Mouse (Mus musculus) liver, embryonic 12.5 days (tissue): ENCODE measurements around the gene F13b. TPM values are rescaled to one million over a fixed set of nuclear protein-coding genes. Genes with fewer than 3 reads are reported as not detected.

Source experiments
- ATAC-seq: fragments of 200-750 bp; cut with Nextera tagmentation; 2 replicates; pipeline ENCODE4 v1.8.0; 2017; ENCODE audit warnings: moderate number of reproducible peaks, mild to moderate bottlenecking, moderate library complexity
- H3K27ac ChIP-seq: fragments of 300-500 bp; sonication (generic); 2 replicates; pipeline ENCODE4 v1.5.1; 2016; ENCODE audit warnings: mild to moderate bottlenecking
- H3K27me3 ChIP-seq: fragments of 300-500 bp; sonication (generic); replicated peaks from 2 replicates; pipeline ENCODE4 v1.6.1; 2016; ENCODE audit warnings: mild to moderate bottlenecking, moderate library complexity
- H3K36me3 ChIP-seq: fragments of 300-500 bp; sonication (generic); 2 replicates; pipeline ENCODE4 v1.6.1; 2016; ENCODE audit warnings: mild to moderate bottlenecking, moderate library complexity
- H3K4me1 ChIP-seq: fragments of 300-500 bp; sonication (generic); 2 replicates; pipeline ENCODE4 v1.6.1; 2016
- H3K4me2 ChIP-seq: fragments of 300-500 bp; sonication (generic); 2 replicates; pipeline ENCODE4 v1.6.1; 2016; ENCODE audit warnings: mild to moderate bottlenecking, moderate library complexity
- H3K4me3 ChIP-seq: fragments of 300-500 bp; sonication (generic); 2 replicates; pipeline ENCODE4 v1.5.1; 2016; ENCODE audit warnings: mild to moderate bottlenecking, moderate library complexity
- H3K9ac ChIP-seq: fragments of 300-500 bp; sonication (generic); 2 replicates; pipeline ENCODE4 v1.6.1; 2016; ENCODE audit warnings: mild to moderate bottlenecking, moderate library complexity
- H3K9me3 ChIP-seq: fragments of 300-500 bp; sonication (generic); replicated peaks from 2 replicates; pipeline ENCODE4 v1.6.1; 2016; ENCODE audit warnings: mild to moderate bottlenecking, moderate library complexity
- WGBS: fragments of 180-500 bp; shearing (Covaris S2); methylation state at CpG from one replicate; pipeline ENCODE4 v1.1.7; 2016; ENCODE audit not compliant: insufficient replicate concordance; 5-methylcytosine and 5-hydroxymethylcytosine counted together
- polyA plus RNA-seq: library from polyadenylated mRNA; unstranded; fragments of >200 nt; fragmentation: Nextera tagmentation; extraction: Ambion mirVana; gene quantifications from 2 replicates; pipeline ENCODE4 v1.2.1, GENCODE M21; 2016

F13b gene
- 3.6 and 3.8 TPM in 2 replicates for polyA plus RNA-seq

- H3K4me3 ChIP-seq: no peak within 1 kb of the TSS
- 0 out of 2 replicates have a peak, but pooled peaks have one; percentile 30 for ATAC-seq
- 67% methylated on average over 3 of the region's 3 CpGs for WGBS
- H3K27ac ChIP-seq: no peak within 1 kb of the TSS
- H3K4me2 ChIP-seq: no peak within 1 kb of the TSS
- H3K9me3 ChIP-seq: no peaks in the 10 kb centered on the region
- H3K4me1 ChIP-seq: no peaks in the 10 kb centered on the region
- H3K36me3 ChIP-seq: 0 out of 2 replicates have a peak, but pooled peaks cover under 1% of the 10 kb centered on the region
- H3K9ac ChIP-seq: no peak within 1 kb of the TSS
- H3K27me3 ChIP-seq: no peaks in the 10 kb centered on the region
Observed at GRCm38 (mm10) chr1:139501258-139501752, at the start of gene F13b. Gene F13b, plus strand, starts transcription at chr1:139501702.

GRCm38 (mm10) chr1:139454340-139455225, 46.9 kb upstream of the F13b start, which contains the start of gene Aspm:
Gene Aspm, plus strand, starts transcription at chr1:139454772.
- peaks cover 33% of the 10 kb centered on the region for H3K4me1 ChIP-seq
- H3K9me3 ChIP-seq: no peaks in the 10 kb centered on the region
- WGBS: under 1% methylated on average over 63 of the region's 65 CpGs
- peak; percentile 97 for ATAC-seq
- H3K4me3 ChIP-seq: peak within 1 kb of the TSS; percentile 93
- H3K36me3 ChIP-seq: peaks cover 28% of the 10 kb centered on the region
- H3K27ac ChIP-seq: peak within 1 kb of the TSS; percentile 92
- peak within 1 kb of the TSS; percentile 91 for H3K9ac ChIP-seq
- H3K27me3 ChIP-seq: no peaks in the 10 kb centered on the region
- H3K4me2 ChIP-seq: peak within 1 kb of the TSS; percentile 75

GRCm38 (mm10) chr1:139455226-139455869, 46.2 kb upstream of the F13b start:
- WGBS: 1% methylated on average over 17 of the region's 17 CpGs

GRCm38 (mm10) chr1:139460807-139461206, 40.7 kb upstream of the F13b start:
- no peak overlapping the region for H3K27ac ChIP-seq
- no peaks in the 10 kb centered on the region for H3K27me3 ChIP-seq
- H3K4me2 ChIP-seq: peak overlapping the region; percentile 22; the same call in 1 of the 2 replicates
- 70% methylated on average over 5 of the region's 5 CpGs for WGBS
- peaks cover 41% of the 10 kb centered on the region for H3K4me1 ChIP-seq
- peak overlapping the region; percentile 39; the same call in 1 of the 2 replicates for H3K9ac ChIP-seq
- no peak for ATAC-seq
- H3K9me3 ChIP-seq: no peaks in the 10 kb centered on the region
- no peak overlapping the region; the same call in 1 of the 2 replicates for H3K4me3 ChIP-seq
- H3K36me3 ChIP-seq: peaks cover 84% of the 10 kb centered on the region

More at GRCm38 (mm10) chr1:139455226-139455869, 46.2 kb upstream of the F13b start:
- peak; percentile 65 for ATAC-seq
- no peaks in the 10 kb centered on the region for H3K9me3 ChIP-seq
- peak overlapping the region; percentile 75 for H3K4me2 ChIP-seq
- peak overlapping the region; percentile 92 for H3K27ac ChIP-seq
- H3K4me1 ChIP-seq: peaks cover 34% of the 10 kb centered on the region
- no peaks in the 10 kb centered on the region for H3K27me3 ChIP-seq
- peak overlapping the region; percentile 91 for H3K9ac ChIP-seq
- H3K36me3 ChIP-seq: peaks cover 33% of the 10 kb centered on the region
- peak overlapping the region; percentile 93 for H3K4me3 ChIP-seq

GRCm38 (mm10) chr1:139465936-139466335, 35.6 kb upstream of the F13b start:
- peaks cover 86% of the 10 kb centered on the region for H3K36me3 ChIP-seq
- peaks cover 15% of the 10 kb centered on the region for H3K4me1 ChIP-seq
- no peaks in the 10 kb centered on the region for H3K9me3 ChIP-seq
- ATAC-seq: peak; percentile 94
- H3K4me3 ChIP-seq: no peak overlapping the region
- H3K27ac ChIP-seq: peak overlapping the region; percentile 48; the same call in 1 of the 2 replicates
- H3K9ac ChIP-seq: peak overlapping the region; percentile 28
- no peaks in the 10 kb centered on the region for H3K27me3 ChIP-seq
- H3K4me2 ChIP-seq: peak overlapping the region; percentile 49
- WGBS: 53% methylated on average over 11 of the region's 11 CpGs

- Histone ChIP-seq H3K9ac (no peak overlapping the region), H3K4me3 (no peak overlapping the region), H3K27ac (no peak overlapping the region), H3K36me3 (peaks cover 96% of the 10 kb centered on the region), H3K4me2 (no peak overlapping the region), H3K9me3 (no peaks in the 10 kb centered on the region), H3K4me1 (no peaks in the 10 kb centered on the region), H3K27me3 (no peaks in the 10 kb centered on the region)
- ATAC-seq: no peak
- 94% methylated on average over 11 of the region's 11 CpGs for WGBS
Observed at GRCm38 (mm10) chr1:139478898-139479297, 22.6 kb upstream of the F13b start.

- no peak overlapping the region for H3K4me3 ChIP-seq
- H3K4me2 ChIP-seq: no peak overlapping the region
- 90% methylated on average over 8 of the region's 8 CpGs for WGBS
- no peak overlapping the region for H3K9ac ChIP-seq
- H3K27ac ChIP-seq: no peak overlapping the region
- H3K36me3 ChIP-seq: peaks cover 96% of the 10 kb centered on the region
- no peak for ATAC-seq
- no peaks in the 10 kb centered on the region for H3K4me1 ChIP-seq
- H3K9me3 ChIP-seq: no peaks in the 10 kb centered on the region
- no peaks in the 10 kb centered on the region for H3K27me3 ChIP-seq
Observed at GRCm38 (mm10) chr1:139480246-139480645, 21.3 kb upstream of the F13b start.

GRCm38 (mm10) chr1:139481146-139481545, 20.4 kb upstream of the F13b start:
- Histone ChIP-seq H3K9ac (no peak overlapping the region), H3K27me3 (no peaks in the 10 kb centered on the region), H3K4me2 (no peak overlapping the region), H3K9me3 (no peaks in the 10 kb centered on the region), H3K36me3 (peaks cover 95% of the 10 kb centered on the region), H3K27ac (no peak overlapping the region), H3K4me1 (no peaks in the 10 kb centered on the region), H3K4me3 (no peak overlapping the region)
- ATAC-seq: no peak
- WGBS: 84% methylated on average over 4 of the region's 4 CpGs

- H3K9me3 ChIP-seq: no peaks in the 10 kb centered on the region
- no peak overlapping the region for H3K9ac ChIP-seq
- no peak overlapping the region for H3K4me3 ChIP-seq
- no peaks in the 10 kb centered on the region for H3K4me1 ChIP-seq
- ATAC-seq: no peak
- no peak overlapping the region for H3K27ac ChIP-seq
- peaks cover 63% of the 10 kb centered on the region for H3K36me3 ChIP-seq
- WGBS: 88% methylated on average over 3 of the region's 3 CpGs
- H3K27me3 ChIP-seq: no peaks in the 10 kb centered on the region
- no peak overlapping the region for H3K4me2 ChIP-seq
Observed at GRCm38 (mm10) chr1:139494630-139495029, 6.9 kb upstream of the F13b start.

- 84% methylated on average over 2 of the region's 2 CpGs for WGBS
- no peak for ATAC-seq
- Histone ChIP-seq H3K9ac (no peak overlapping the region), H3K4me1 (no peaks in the 10 kb centered on the region), H3K4me3 (no peak overlapping the region), H3K27me3 (no peaks in the 10 kb centered on the region), H3K36me3 (peaks cover 55% of the 10 kb centered on the region), H3K27ac (no peak overlapping the region), H3K4me2 (no peak overlapping the region), H3K9me3 (no peaks in the 10 kb centered on the region)
Observed at GRCm38 (mm10) chr1:139495408-139495807, 6.1 kb upstream of the F13b start.

GRCm38 (mm10) chr1:139496212-139496611, 5.3 kb upstream of the F13b start:
- Histone ChIP-seq H3K4me2 (no peak overlapping the region), H3K27me3 (no peaks in the 10 kb centered on the region), H3K4me1 (no peaks in the 10 kb centered on the region), H3K9ac (no peak overlapping the region), H3K36me3 (peaks cover 47% of the 10 kb centered on the region), H3K9me3 (no peaks in the 10 kb centered on the region), H3K27ac (no peak overlapping the region), H3K4me3 (no peak overlapping the region)
- no peak for ATAC-seq
- 76% methylated on average over 3 of the region's 3 CpGs for WGBS

- Histone ChIP-seq H3K4me2 (no peak overlapping the region), H3K36me3 (peaks cover 16% of the 10 kb centered on the region), H3K27me3 (no peaks in the 10 kb centered on the region), H3K9me3 (no peaks in the 10 kb centered on the region), H3K27ac (no peak overlapping the region), H3K4me1 (no peaks in the 10 kb centered on the region), H3K4me3 (no peak overlapping the region), H3K9ac (no peak overlapping the region)
- no peak for ATAC-seq
Observed at GRCm38 (mm10) chr1:139499751-139500150, 1.8 kb upstream of the F13b start.
